22 mouse cellular contexts compared by ENCODE assay signal in genomic region chr6:8655454-8655853, GRCm38 (mm10).
"Had no signal": no experiment of that assay in that cellular context is flagged by ENCODE, and none has a peak within 500 bp of the region (broad histone marks: within the 10 kb centered on the region; RNA-seq: fewer than 3 reads in every experiment).

No protein-coding gene starts in this region.

- H3K27me3 ChIP-seq: heart, embryonic 13.5 days; heart, embryonic 15.5 days; hindbrain, embryonic 13.5 days; hindbrain, embryonic 15.5 days; limb, embryonic 12.5 days; liver, embryonic 12.5 days had no signal

- H3K36me3 ChIP-seq: heart, embryonic 15.5 days; hindbrain, embryonic 13.5 days; limb, embryonic 10.5 days; limb, embryonic 12.5 days; liver, embryonic 12.5 days had no signal

- ATAC-seq: intestine, embryonic 16.5 days; liver, embryonic 12.5 days had no signal

- H3K9me3 ChIP-seq: heart, embryonic 13.5 days; heart, embryonic 15.5 days; hindbrain, embryonic 13.5 days; hindbrain, embryonic 15.5 days; limb, embryonic 10.5 days; limb, embryonic 12.5 days; liver, embryonic 12.5 days had no signal

- H3K4me2 ChIP-seq: heart, embryonic 13.5 days; heart, embryonic 15.5 days; hindbrain, embryonic 13.5 days; hindbrain, embryonic 15.5 days; limb, embryonic 12.5 days; liver, embryonic 12.5 days had no signal

- H3K27ac ChIP-seq: gastrocnemius, adult 2 months; heart, adult 2 months; heart, embryonic 13.5 days; heart, embryonic 15.5 days; hindbrain, embryonic 13.5 days; hindbrain, embryonic 15.5 days; hindbrain, postnatal 0 days; layer of hippocampus, adult 2 months; left cerebral cortex, adult 2 months; limb, embryonic 10.5 days; limb, embryonic 12.5 days; liver, embryonic 12.5 days; liver, embryonic 14.5 days had no signal

- H3K9ac ChIP-seq: heart, embryonic 13.5 days; heart, embryonic 15.5 days; hindbrain, embryonic 13.5 days; hindbrain, embryonic 15.5 days; limb, embryonic 12.5 days; liver, embryonic 12.5 days; liver, embryonic 14.5 days had no signal

- H3K4me3 ChIP-seq: gastrocnemius, adult 2 months; heart, adult 2 months; heart, embryonic 13.5 days; heart, embryonic 15.5 days; hindbrain, embryonic 13.5 days; hindbrain, embryonic 15.5 days; layer of hippocampus, adult 2 months; left cerebral cortex, adult 2 months; limb, embryonic 10.5 days; limb, embryonic 12.5 days; liver, embryonic 12.5 days had no signal

- DNase-seq: gastrocnemius, adult 2 months; gastrocnemius, postnatal 10 days; gastrocnemius, postnatal 25 days; heart, adult 2 months; heart, postnatal 36 days; kidney, adult 11 months; kidney, adult 2 months; kidney, postnatal 10 days; kidney, postnatal 4 days; liver had no signal

- H3K4me1 ChIP-seq: hindbrain, embryonic 15.5 days; liver, embryonic 12.5 days had no signal
